Mouse (Mus musculus) heart, embryonic 12.5 days (tissue): Measurements from ENCODE around the gene Spata32. TPM values are rescaled to one million over a fixed set of nuclear protein-coding genes. Genes with fewer than 3 reads are reported as not detected.

Experiments used
- ATAC-seq: fragments of 200-750 bp; cut with Nextera tagmentation; 2 replicates; pipeline ENCODE4 v1.8.0; 2017; ENCODE audit warnings: moderate TSS enrichment, moderate library complexity; ENCODE audit not compliant: insufficient number of reproducible peaks, low FRiP score
- H3K27ac ChIP-seq: fragments of 300-500 bp; sonication (generic); 2 replicates; pipeline ENCODE4 v1.5.1; 2016; ENCODE audit warnings: mild to moderate bottlenecking, moderate library complexity; ENCODE audit not compliant: poor library complexity, severe bottlenecking
- H3K27me3 ChIP-seq: fragments of 300-500 bp; sonication (generic); replicated peaks from 2 replicates; pipeline ENCODE4 v1.6.1; 2016; ENCODE audit warnings: mild to moderate bottlenecking, moderate library complexity
- H3K36me3 ChIP-seq: fragments of 300-500 bp; sonication (generic); 2 replicates; pipeline ENCODE4 v1.6.1; 2016; ENCODE audit warnings: mild to moderate bottlenecking, moderate library complexity
- H3K4me1 ChIP-seq: fragments of 300-500 bp; sonication (generic); replicated peaks from 2 replicates; pipeline ENCODE4 v1.6.1; 2016; ENCODE audit warnings: mild to moderate bottlenecking
- H3K4me2 ChIP-seq: fragments of 300-500 bp; sonication (generic); 2 replicates; pipeline ENCODE4 v1.6.1; 2016; ENCODE audit warnings: mild to moderate bottlenecking, moderate library complexity
- H3K4me3 ChIP-seq: fragments of 300-500 bp; sonication (generic); 2 replicates; pipeline ENCODE4 v1.5.1; 2016; ENCODE audit warnings: mild to moderate bottlenecking
- H3K9ac ChIP-seq: fragments of 300-500 bp; sonication (generic); 2 replicates; pipeline ENCODE4 v1.6.1; 2016; ENCODE audit warnings: mild to moderate bottlenecking, moderate library complexity
- H3K9me3 ChIP-seq: fragments of 300-500 bp; sonication (generic); replicated peaks from 2 replicates; pipeline ENCODE4 v1.6.1; 2016; ENCODE audit warnings: mild to moderate bottlenecking, moderate library complexity
- WGBS: fragments of 180-500 bp; shearing (Covaris S2); methylation state at CpG from one replicate; pipeline ENCODE4 v1.1.7; 2016; 5-methylcytosine and 5-hydroxymethylcytosine counted together
- polyA plus RNA-seq: library from polyadenylated mRNA; unstranded; fragments of >200 nt; fragmentation: Nextera tagmentation; extraction: Ambion mirVana; gene quantifications from 2 replicates; pipeline ENCODE4 v1.2.1, GENCODE M21; 2016

Spata32 gene
- polyA plus RNA-seq, 1 experiment from 2014 or later, result not detected

DNA sequence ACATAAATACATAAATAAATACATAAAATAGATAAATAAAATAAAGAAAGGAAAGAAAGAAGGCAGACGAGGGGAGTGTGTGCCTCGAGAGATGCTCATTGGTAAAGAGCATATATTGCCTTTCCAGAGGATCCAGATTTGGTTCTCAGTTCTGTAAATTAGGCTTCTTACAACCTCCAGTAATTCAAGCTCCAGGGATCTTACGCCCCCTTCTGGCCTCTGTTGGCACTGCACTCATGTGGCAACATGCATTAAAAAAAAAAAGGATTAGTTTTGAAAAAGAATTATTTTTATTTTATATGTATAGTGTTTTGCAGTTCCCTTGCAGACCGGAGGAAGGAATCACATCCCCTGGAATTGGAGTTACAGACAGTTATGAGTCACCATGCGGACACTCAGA, 56.1 kb downstream of the Spata32 start:
- Histone ChIP-seq H3K27me3 (0 out of 2 replicates have a peak, but pooled peaks cover 4% of the 10 kb centered on the region), H3K9me3 (no peaks in the 10 kb centered on the region; the same call in 1 of the 2 replicates)
- 87% methylated on average over 5 of the region's 5 CpGs for WGBS

DNA sequence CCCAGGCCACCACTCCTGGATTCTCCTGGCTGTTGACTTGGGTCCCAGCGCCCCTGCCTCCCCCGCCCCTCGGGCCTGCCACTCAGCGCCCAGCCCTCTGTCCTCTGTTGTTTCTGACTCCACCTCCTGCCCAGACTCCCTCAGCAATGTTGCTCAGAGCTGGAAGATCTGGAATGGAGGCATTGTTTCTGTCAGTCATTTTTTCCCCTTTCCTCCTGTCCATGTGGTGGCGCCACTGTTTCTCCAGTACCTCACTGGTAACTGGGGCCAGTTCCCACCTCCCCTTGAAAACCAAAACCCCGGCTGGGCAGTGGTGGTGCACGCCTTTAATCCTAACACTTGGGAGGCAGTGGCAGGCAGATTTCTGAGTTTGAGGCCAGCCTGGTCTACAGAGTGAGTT, 56.8 kb downstream of the Spata32 start:
- no peaks in the 10 kb centered on the region; the same call in 1 of the 2 replicates for H3K9me3 ChIP-seq
- no peak for ATAC-seq
- H3K27ac ChIP-seq, result no peak overlapping the region
- H3K4me3 ChIP-seq, result no peak overlapping the region
- no peak overlapping the region for H3K4me2 ChIP-seq
- no peak overlapping the region for H3K9ac ChIP-seq
- 0 out of 2 replicates have a peak, but pooled peaks cover 4% of the 10 kb centered on the region for H3K27me3 ChIP-seq
- H3K36me3 ChIP-seq, result no peaks in the 10 kb centered on the region
- 74% methylated on average over 7 of the region's 7 CpGs for WGBS
- H3K4me1 ChIP-seq, result peaks cover 17% of the 10 kb centered on the region

More for the DNA sequence above, 56.1 kb downstream of the Spata32 start:
- Histone ChIP-seq H3K4me1 (peaks cover 17% of the 10 kb centered on the region), H3K9ac (no peak overlapping the region), H3K4me2 (no peak overlapping the region), H3K4me3 (no peak overlapping the region), H3K36me3 (no peaks in the 10 kb centered on the region), H3K27ac (no peak overlapping the region)
- ATAC-seq, result no peak

DNA sequence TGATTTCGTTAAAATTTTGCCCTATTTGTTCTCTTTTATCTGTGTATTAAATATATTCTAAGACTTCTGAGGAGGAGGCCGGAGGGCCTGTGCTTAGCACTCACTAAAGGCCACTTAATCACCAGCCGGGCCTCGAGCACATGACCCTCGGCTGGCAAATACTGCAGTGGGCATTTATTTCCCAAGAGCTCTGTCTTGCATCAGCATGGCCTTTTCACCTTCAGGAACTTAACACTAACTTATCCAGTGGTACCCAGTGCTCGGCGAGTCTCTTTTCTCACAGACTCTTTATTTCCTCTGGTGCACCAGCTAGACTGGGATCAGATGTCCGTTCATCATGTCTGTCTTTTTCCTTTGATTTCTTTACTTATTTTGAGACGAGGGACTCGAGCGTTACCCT, 57.5 kb downstream of the Spata32 start:
- H3K4me2 ChIP-seq, result no peak overlapping the region
- WGBS, result 87% methylated on average over 11 of the region's 11 CpGs
- H3K4me1 ChIP-seq, result peaks cover 17% of the 10 kb centered on the region
- no peaks in the 10 kb centered on the region for H3K27me3 ChIP-seq
- H3K9me3 ChIP-seq, result no peaks in the 10 kb centered on the region
- no peaks in the 10 kb centered on the region for H3K36me3 ChIP-seq
- no peak overlapping the region for H3K27ac ChIP-seq
- no peak overlapping the region for H3K4me3 ChIP-seq
- no peak for ATAC-seq
- H3K9ac ChIP-seq, result no peak overlapping the region

DNA sequence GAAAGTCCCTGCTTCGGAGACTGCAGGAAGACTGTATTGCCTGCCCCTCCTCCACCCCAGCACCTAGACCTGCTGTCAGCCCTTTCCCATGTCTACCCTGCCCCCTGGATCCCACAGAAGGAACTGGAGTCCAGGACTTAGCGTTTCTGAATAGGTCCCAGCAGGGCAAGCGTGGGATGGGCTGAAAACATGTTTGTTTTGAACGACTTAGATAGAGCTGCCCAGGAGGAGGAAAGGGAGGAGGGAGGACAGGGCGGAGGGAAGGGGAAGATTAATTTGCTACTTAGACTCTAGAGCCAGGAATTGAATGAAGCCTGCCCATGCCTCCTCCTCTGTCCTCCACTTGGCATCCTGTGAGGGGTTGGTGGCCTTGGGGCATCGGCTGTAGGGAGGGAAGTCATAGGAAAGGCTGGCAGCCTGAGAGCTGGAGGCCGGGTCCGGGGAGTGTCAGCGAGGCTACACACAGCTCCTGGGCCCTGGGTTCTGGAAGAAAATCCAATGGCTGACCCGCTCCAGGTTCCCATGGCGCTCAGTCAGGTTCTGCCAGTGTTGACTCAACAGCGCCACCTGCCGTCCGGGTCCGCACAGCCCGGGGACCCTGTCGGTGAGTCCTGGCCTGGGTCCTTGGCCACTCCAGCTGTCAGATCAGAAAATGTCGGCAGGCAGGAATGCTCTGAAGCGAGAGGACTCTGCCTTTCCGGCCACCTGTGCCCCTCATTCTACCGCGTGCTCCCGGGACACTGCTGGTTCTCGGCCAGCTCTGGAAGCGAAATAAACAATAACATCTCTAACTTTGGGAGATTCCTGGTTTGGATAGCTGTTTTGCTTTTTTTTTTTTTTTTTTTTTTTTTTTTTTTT, 59.4 kb downstream of the Spata32 start:
- Histone ChIP-seq H3K27ac (peak overlapping the region; percentile 71), H3K27me3 (no peaks in the 10 kb centered on the region)

More for the DNA sequence above, 59.4 kb downstream of the Spata32 start:
- peak overlapping the region; percentile 46 for H3K4me3 ChIP-seq
- no peaks in the 10 kb centered on the region for H3K36me3 ChIP-seq
- no peaks in the 10 kb centered on the region for H3K9me3 ChIP-seq
- H3K9ac ChIP-seq, result peak overlapping the region; percentile 68
- peak; percentile 94 for ATAC-seq
- WGBS, result 1% methylated on average over 25 of the region's 25 CpGs
- peak overlapping the region; percentile 81 for H3K4me2 ChIP-seq
- H3K4me1 ChIP-seq, result peaks cover 11% of the 10 kb centered on the region

Other genes starting within 250 kb of the Spata32 start
- 46.9 and 50.4 TPM in 2 replicates for gene Nmt1, start 190.2 kb downstream of the Spata32 start, polyA plus RNA-seq
- 94.1 and 95.2 TPM in 2 replicates for gene Dcakd, start 190.1 kb downstream of the Spata32 start, polyA plus RNA-seq
- gene Plcd3, start 116.8 kb downstream of the Spata32 start, polyA plus RNA-seq, result 5.8 and 6.6 TPM in 2 replicates
- 13.5 and 13.8 TPM in 2 replicates for gene Acbd4, start 116.8 kb downstream of the Spata32 start, polyA plus RNA-seq
- gene Hexim1, start 102.2 kb downstream of the Spata32 start, polyA plus RNA-seq, result 2.8 and 3.0 TPM in 2 replicates
- gene Hexim2, start 86.0 kb downstream of the Spata32 start, polyA plus RNA-seq, result 7.8 and 8.4 TPM in 2 replicates
- gene Fmnl1, start 47.3 kb downstream of the Spata32 start, polyA plus RNA-seq, result 1.1 and 1.7 TPM in 2 replicates
- 0.17 TPM in 1 of 2 replicates, not detected in the other for gene 1700023F06Rik, start 9.9 kb downstream of the Spata32 start, polyA plus RNA-seq
- 2.0 and 2.6 TPM in 2 replicates for gene Map3k14, start 49.0 kb upstream of the Spata32 start, polyA plus RNA-seq
- gene Arhgap27, start 145.3 kb upstream of the Spata32 start, polyA plus RNA-seq, result 6.7 and 8.9 TPM in 2 replicates
- gene Plekhm1, start 194.3 kb upstream of the Spata32 start, polyA plus RNA-seq, result 7.4 and 7.5 TPM in 2 replicates